Mouse (Mus musculus) thymus, postnatal 25 days (tissue): Measurements from ENCODE around the gene Itprip.
"Not testable (repeated sequence)": the region's sequence is repeated elsewhere in the genome, so short reads cannot be mapped to it uniquely, and the experiment has no call there.

ENCODE experiments used
- DNase-seq: peaks from one replicate; pipeline ENCODE4 v3.0.0; 2022

Itprip gene

DNA sequence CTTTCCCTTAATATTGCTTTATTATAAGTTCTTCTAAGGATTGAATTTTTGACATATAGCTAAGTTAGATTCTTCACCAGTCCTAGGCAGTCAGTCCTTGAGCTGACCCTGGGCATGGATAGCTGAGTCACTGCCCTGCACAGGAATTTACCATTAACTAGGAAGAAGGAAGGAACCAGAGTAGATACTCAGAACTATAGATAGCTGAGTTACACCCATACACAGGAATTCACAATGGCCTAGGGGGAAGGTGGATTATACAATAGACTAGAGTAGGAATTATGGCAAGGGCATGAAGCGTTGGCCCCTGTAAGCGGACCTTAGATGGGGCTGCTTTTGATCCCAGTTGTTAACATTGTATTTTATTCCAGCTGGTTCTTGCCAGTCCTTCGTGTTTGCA is 67.0 kb downstream of the Itprip start:
- not testable (repeated sequence) for DNase-seq

DNA sequence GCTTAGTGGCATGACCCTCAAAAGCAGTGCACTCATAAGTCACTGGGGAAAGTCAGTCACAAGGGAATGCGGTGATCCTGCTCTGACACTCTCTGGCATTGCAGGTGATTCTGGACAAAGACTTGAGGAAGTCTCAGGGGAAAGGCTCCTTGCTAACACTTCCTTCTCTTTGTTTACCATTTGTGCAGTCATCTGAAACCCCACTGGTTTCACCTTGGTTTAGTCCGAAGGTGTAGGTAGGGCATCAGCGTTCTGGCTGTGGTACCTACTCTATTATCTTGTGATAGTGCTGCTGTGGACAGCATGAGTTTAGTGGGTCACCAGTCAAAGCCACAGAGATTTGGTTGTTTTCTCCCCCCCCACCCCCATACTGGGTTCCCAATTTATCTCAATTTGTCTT is 69.4 kb downstream of the Itprip start:
- DNase-seq: no peak
